Mouse (Mus musculus): ENCODE data around the gene Tbr1. TPM values are rescaled to one million over a fixed set of nuclear protein-coding genes. Genes with fewer than 3 reads are reported as not detected.

Gene Tbr1
- polyA plus RNA-seq, 1 experiment from 2014 or later = 0.65 TPM

GRCm38 (mm10) chr2:61798048-61798447 is 4.7 kb upstream of the Tbr1 start:
- Histone ChIP-seq H3K36me3 (replicated peaks; ENCODE audit: control insufficient read depth, insufficient read depth, low read depth, low read length) (no peaks in the 10 kb centered on the region), H3K27me3 (ENCODE audit: control insufficient read depth, insufficient read depth, low read length) (peaks cover 5% of the 10 kb centered on the region), H3K4me3 (ENCODE audit: low read depth, low read length) (no peak overlapping the region), H3K4me1 (ENCODE audit: control insufficient read depth, insufficient read depth, low read length) (peaks cover 3% of the 10 kb centered on the region; the same call in 1 of the 2 replicates), H3K27ac (replicated peaks; ENCODE audit: low read depth, low read length) (no peak overlapping the region), H3K4me2 (ENCODE audit: low read depth, low read length) (no peak overlapping the region), H3K9ac (replicated peaks; ENCODE audit: low read length) (no peak overlapping the region), H3K9me3 (replicated peaks; ENCODE audit: control insufficient read depth, low read length) (no peaks in the 10 kb centered on the region)
- WGBS = 97% methylated on average over 1 of the region's 1 CpGs
- no peak for ATAC-seq (replicated peaks; ENCODE audit: insufficient number of reproducible peaks, low FRiP score, low TSS enrichment, low read depth)
- no peak for DNase-seq (ENCODE audit: low spot score)

- Histone ChIP-seq H3K36me3 (replicated peaks; ENCODE audit: control insufficient read depth, insufficient read depth, low read depth, low read length) (no peaks in the 10 kb centered on the region), H3K4me2 (ENCODE audit: low read depth, low read length) (no peak overlapping the region), H3K27me3 (ENCODE audit: control insufficient read depth, insufficient read depth, low read length) (peaks cover 19% of the 10 kb centered on the region), H3K4me1 (ENCODE audit: control insufficient read depth, insufficient read depth, low read length) (peaks cover 3% of the 10 kb centered on the region; the same call in 1 of the 2 replicates), H3K4me3 (ENCODE audit: low read depth, low read length) (no peak overlapping the region), H3K9ac (replicated peaks; ENCODE audit: low read length) (no peak overlapping the region), H3K27ac (replicated peaks; ENCODE audit: low read depth, low read length) (no peak overlapping the region), H3K9me3 (replicated peaks; ENCODE audit: control insufficient read depth, low read length) (no peaks in the 10 kb centered on the region)
- DNase-seq (ENCODE audit: low spot score) (peak; percentile 32), ATAC-seq (replicated peaks; ENCODE audit: insufficient number of reproducible peaks, low FRiP score, low TSS enrichment, low read depth) (no peak)
- 3% methylated on average over 29 of the region's 29 CpGs for WGBS
Observed at GRCm38 (mm10) chr2:61803443-61804367, 975 bp downstream of the Tbr1 start.

- Histone ChIP-seq H3K27ac (replicated peaks; ENCODE audit: low read depth, low read length) (no peak overlapping the region), H3K36me3 (replicated peaks; ENCODE audit: control insufficient read depth, insufficient read depth, low read depth, low read length) (no peaks in the 10 kb centered on the region), H3K4me1 (ENCODE audit: control insufficient read depth, insufficient read depth, low read length) (peaks cover 3% of the 10 kb centered on the region; the same call in 1 of the 2 replicates), H3K9me3 (replicated peaks; ENCODE audit: control insufficient read depth, low read length) (no peaks in the 10 kb centered on the region), H3K27me3 (ENCODE audit: control insufficient read depth, insufficient read depth, low read length) (peaks cover 23% of the 10 kb centered on the region), H3K9ac (replicated peaks; ENCODE audit: low read length) (no peak overlapping the region), H3K4me3 (ENCODE audit: low read depth, low read length) (no peak overlapping the region), H3K4me2 (ENCODE audit: low read depth, low read length) (no peak overlapping the region)
- ATAC-seq (replicated peaks; ENCODE audit: insufficient number of reproducible peaks, low FRiP score, low TSS enrichment, low read depth) (no peak), DNase-seq (ENCODE audit: low spot score) (peak; percentile 19)
- 2% methylated on average over 10 of the region's 10 CpGs for WGBS
Observed at GRCm38 (mm10) chr2:61804382-61804840, 1.7 kb downstream of the Tbr1 start.

- DNase-seq (ENCODE audit: low spot score) (peak; percentile 18), ATAC-seq (replicated peaks; ENCODE audit: insufficient number of reproducible peaks, low FRiP score, low TSS enrichment, low read depth) (peak; percentile 55)
- Histone ChIP-seq H3K27ac (replicated peaks; ENCODE audit: low read depth, low read length) (no peak overlapping the region), H3K4me2 (ENCODE audit: low read depth, low read length) (no peak overlapping the region), H3K9ac (replicated peaks; ENCODE audit: low read length) (no peak overlapping the region), H3K9me3 (replicated peaks; ENCODE audit: control insufficient read depth, low read length) (no peaks in the 10 kb centered on the region), H3K36me3 (replicated peaks; ENCODE audit: control insufficient read depth, insufficient read depth, low read depth, low read length) (no peaks in the 10 kb centered on the region), H3K27me3 (ENCODE audit: control insufficient read depth, insufficient read depth, low read length) (peaks cover 25% of the 10 kb centered on the region), H3K4me3 (ENCODE audit: low read depth, low read length) (no peak overlapping the region), H3K4me1 (ENCODE audit: control insufficient read depth, insufficient read depth, low read length) (peaks cover 3% of the 10 kb centered on the region; the same call in 1 of the 2 replicates)
- under 1% methylated on average over 39 of the region's 39 CpGs for WGBS
Observed at GRCm38 (mm10) chr2:61804841-61805540, 2.3 kb downstream of the Tbr1 start.

GRCm38 (mm10) chr2:61805541-61806345 is 3.0 kb downstream of the Tbr1 start:
- no peak for ATAC-seq (replicated peaks; ENCODE audit: insufficient number of reproducible peaks, low FRiP score, low TSS enrichment, low read depth)
- WGBS = under 1% methylated on average over 39 of the region's 39 CpGs
- H3K4me3 ChIP-seq (ENCODE audit: low read depth, low read length) = no peak overlapping the region
- H3K9me3 ChIP-seq (replicated peaks; ENCODE audit: control insufficient read depth, low read length) = no peaks in the 10 kb centered on the region
- H3K27me3 ChIP-seq (ENCODE audit: control insufficient read depth, insufficient read depth, low read length) = peaks cover 27% of the 10 kb centered on the region
- no peak overlapping the region for H3K4me2 ChIP-seq (ENCODE audit: low read depth, low read length)
- peaks cover 3% of the 10 kb centered on the region; the same call in 1 of the 2 replicates for H3K4me1 ChIP-seq (ENCODE audit: control insufficient read depth, insufficient read depth, low read length)
- H3K27ac ChIP-seq (replicated peaks; ENCODE audit: low read depth, low read length) = no peak overlapping the region
- peak; percentile 47 for DNase-seq (ENCODE audit: low spot score)
- no peak overlapping the region for H3K9ac ChIP-seq (replicated peaks; ENCODE audit: low read length)
- H3K36me3 ChIP-seq (replicated peaks; ENCODE audit: control insufficient read depth, insufficient read depth, low read depth, low read length) = no peaks in the 10 kb centered on the region

- H3K4me1 ChIP-seq (ENCODE audit: control insufficient read depth, insufficient read depth, low read length) = peaks cover 3% of the 10 kb centered on the region; the same call in 1 of the 2 replicates
- DNase-seq (ENCODE audit: low spot score) (peak; percentile 13), ATAC-seq (replicated peaks; ENCODE audit: insufficient number of reproducible peaks, low FRiP score, low TSS enrichment, low read depth) (no peak)
- no peak overlapping the region for H3K4me3 ChIP-seq (ENCODE audit: low read depth, low read length)
- H3K27me3 ChIP-seq (ENCODE audit: control insufficient read depth, insufficient read depth, low read length) = peaks cover 34% of the 10 kb centered on the region
- no peaks in the 10 kb centered on the region for H3K36me3 ChIP-seq (replicated peaks; ENCODE audit: control insufficient read depth, insufficient read depth, low read depth, low read length)
- H3K27ac ChIP-seq (replicated peaks; ENCODE audit: low read depth, low read length) = no peak overlapping the region
- no peaks in the 10 kb centered on the region for H3K9me3 ChIP-seq (replicated peaks; ENCODE audit: control insufficient read depth, low read length)
- 0% methylated on average over 3 of the region's 3 CpGs for WGBS
- no peak overlapping the region for H3K4me2 ChIP-seq (ENCODE audit: low read depth, low read length)
- no peak overlapping the region for H3K9ac ChIP-seq (replicated peaks; ENCODE audit: low read length)
Observed at GRCm38 (mm10) chr2:61806346-61806825, 3.7 kb downstream of the Tbr1 start.

GRCm38 (mm10) chr2:61807151-61807550 is 4.4 kb downstream of the Tbr1 start:
- Histone ChIP-seq H3K27me3 (ENCODE audit: control insufficient read depth, insufficient read depth, low read length) (peaks cover 39% of the 10 kb centered on the region), H3K4me1 (ENCODE audit: control insufficient read depth, insufficient read depth, low read length) (peaks cover 3% of the 10 kb centered on the region; the same call in 1 of the 2 replicates), H3K4me2 (ENCODE audit: low read depth, low read length) (no peak overlapping the region), H3K36me3 (replicated peaks; ENCODE audit: control insufficient read depth, insufficient read depth, low read depth, low read length) (no peaks in the 10 kb centered on the region), H3K9me3 (replicated peaks; ENCODE audit: control insufficient read depth, low read length) (no peaks in the 10 kb centered on the region), H3K27ac (replicated peaks; ENCODE audit: low read depth, low read length) (no peak overlapping the region), H3K4me3 (ENCODE audit: low read depth, low read length) (no peak overlapping the region), H3K9ac (replicated peaks; ENCODE audit: low read length) (no peak overlapping the region)
- WGBS = under 1% methylated on average over 22 of the region's 22 CpGs
- DNase-seq (ENCODE audit: low spot score) (peak; percentile 33), ATAC-seq (replicated peaks; ENCODE audit: insufficient number of reproducible peaks, low FRiP score, low TSS enrichment, low read depth) (no peak)

Data from embryonic facial prominence, embryonic 11.5 days (tissue).